Mouse (Mus musculus) A20 (cell line): ENCODE measurements around the gene Bpi.

ENCODE experiments used
- DNase-seq: peaks from one replicate; pipeline ENCODE4 v3.0.0-alpha.2; 2011; ENCODE audit warnings: low read depth, low spot score

Gene Bpi

DNA sequence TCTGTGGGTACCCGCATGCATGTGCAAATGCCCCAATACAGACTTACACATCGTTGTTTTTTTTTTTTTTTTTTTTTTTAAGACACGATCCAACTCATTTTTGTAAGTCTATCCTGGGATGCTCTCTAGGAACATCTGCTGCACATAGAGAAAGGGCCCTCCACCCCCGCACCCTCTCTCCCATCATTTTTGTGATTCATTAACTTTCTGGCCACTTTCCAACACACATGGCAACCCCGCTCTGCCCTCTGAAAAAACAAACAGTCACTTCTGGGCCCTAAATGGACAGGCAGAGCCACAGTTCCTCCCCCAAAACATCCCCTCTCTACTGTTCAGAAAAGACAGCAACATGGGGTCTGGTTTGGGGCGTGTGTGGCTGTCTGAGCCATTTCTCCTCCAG is 27.8 kb downstream of the Bpi start:
- no peak for DNase-seq

DNA sequence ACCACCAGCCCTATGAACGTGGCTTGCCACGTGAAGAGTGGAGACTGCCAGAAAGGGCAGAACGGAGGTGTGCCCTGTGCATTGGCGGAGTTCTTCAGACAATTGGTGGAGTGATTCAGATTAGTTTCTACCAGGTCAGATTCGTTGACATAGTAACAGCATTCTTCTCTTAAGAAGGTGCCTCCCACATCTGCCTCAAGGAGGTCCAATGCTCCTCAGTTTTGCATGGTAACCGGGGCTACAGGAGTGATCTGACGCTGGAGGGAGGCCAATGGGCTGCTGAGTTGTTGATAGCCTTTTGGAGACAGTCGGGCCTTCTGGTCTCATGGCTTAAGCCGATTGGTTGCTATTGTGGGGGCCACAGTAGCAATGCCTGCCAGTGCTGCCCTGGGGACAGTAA is 37.8 kb downstream of the Bpi start:
- no peak for DNase-seq

DNA sequence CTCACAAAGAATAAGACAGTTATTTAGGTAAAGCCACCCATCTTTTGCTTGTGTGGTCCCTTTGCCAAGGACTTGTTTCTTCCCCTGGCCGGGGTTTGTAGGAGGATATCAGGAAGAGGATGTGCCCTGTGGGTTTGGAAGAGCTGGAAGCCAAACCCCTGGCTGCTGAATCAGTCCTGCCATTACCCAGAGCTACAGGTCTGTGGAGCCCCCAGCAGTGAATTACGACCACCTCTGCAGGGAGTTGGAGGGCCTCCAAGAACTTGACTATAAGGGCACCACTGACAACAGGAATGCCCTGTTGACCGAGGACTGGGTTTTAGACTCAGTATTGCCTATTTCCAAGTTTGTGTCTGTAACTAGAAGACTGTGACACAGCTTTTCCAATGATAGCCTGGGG is 41.3 kb downstream of the Bpi start:
- no peak for DNase-seq

DNA sequence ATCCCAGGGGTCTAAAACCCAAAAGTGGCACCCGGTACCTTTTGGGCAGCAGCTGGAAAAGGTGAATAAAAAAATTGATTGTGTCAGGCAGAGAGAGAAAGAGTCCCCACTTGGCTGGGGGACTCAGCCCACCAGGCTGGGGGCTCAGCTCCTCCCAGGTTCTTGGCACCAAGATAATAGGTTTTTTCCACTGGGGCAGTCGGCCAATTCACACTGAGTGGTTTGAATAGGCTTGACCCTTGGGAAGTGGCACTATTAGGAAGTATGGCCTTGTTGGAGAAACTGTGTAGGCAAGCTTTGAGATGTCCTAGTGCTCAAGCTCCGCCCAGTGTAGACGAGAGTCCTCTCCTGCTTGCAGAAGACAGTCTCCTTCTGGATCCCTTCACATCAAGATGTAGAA is 41.8 kb downstream of the Bpi start:
- no peak for DNase-seq

DNA sequence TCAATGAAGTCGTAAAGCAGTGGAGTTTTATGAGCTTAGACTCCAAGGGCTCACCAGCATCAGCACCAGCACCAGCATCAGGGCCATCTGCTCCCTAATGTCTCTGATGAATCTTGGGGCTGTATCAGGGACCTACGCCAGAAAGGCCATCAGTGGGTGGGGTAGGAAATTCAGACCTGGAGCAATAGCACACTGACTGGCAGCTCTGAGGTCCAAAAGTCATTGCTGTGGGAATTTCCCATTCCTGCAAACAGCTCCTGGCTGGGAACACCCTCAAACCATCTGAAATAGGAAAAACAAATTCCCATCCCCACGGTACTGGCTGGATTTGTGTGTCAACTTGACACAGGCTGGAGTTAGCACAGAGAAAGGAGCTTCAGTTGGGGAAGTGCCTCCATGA is 44.9 kb downstream of the Bpi start:
- DNase-seq: no peak

DNA sequence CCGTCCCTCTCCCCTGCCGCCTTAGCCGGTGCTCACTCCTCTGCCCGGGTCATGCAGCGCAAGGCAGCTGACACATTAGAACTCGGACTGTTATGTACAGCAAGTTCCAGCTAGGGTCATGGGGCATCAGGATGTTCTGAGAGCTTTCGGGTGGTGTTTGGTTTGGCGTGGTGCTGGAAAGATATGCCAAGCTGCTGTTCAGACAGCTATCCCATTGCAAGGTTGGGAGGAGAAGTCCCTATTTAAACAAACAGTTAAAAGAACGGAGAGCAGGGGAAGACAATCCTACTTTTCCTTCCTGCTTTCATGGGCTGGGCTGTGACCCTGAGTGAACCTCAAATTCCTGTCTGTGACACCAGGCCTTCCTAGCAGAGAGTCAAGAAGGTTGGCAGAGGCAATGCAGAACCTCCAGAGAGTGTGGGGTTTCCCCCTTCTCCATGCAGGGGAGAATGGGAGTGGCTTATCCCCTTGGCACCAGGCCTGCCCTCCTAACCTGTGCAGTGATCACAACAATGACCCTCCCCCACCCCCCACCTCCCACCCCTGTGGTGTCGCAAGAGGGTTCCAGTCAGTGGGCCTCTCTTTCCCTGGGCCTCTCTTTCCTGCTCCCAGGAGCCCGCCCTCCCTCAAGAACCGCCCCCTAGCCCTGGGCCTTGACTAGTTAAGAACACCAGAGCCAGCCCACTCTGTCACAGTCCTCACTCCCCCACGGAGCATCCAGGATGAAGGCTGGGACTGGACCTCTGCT is 48.2 kb downstream of the Bpi start, which contains the start of gene Lbp:
Gene Lbp (plus strand): TSS at position 546 of the 748 bp plus-strand sequence.
- no peak for DNase-seq

DNA sequence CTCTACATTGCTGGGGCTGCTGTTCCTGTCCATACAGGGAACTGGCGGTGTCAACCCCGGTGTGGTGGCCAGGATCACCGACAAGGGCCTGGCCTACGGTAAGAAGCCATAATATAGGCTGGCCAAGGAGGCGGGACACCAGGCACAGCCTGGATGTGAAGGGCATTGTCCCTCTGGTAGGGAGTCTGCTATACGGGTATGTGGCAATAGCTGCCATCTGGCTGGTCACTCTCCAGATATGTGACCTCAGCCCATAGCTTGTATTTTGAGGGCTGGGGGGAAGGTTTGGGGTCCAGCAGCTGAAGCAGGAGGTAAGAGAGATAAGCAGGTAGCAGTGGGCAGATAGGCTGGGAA is 48.8 kb downstream of the Bpi start:
- DNase-seq: no peak

DNA sequence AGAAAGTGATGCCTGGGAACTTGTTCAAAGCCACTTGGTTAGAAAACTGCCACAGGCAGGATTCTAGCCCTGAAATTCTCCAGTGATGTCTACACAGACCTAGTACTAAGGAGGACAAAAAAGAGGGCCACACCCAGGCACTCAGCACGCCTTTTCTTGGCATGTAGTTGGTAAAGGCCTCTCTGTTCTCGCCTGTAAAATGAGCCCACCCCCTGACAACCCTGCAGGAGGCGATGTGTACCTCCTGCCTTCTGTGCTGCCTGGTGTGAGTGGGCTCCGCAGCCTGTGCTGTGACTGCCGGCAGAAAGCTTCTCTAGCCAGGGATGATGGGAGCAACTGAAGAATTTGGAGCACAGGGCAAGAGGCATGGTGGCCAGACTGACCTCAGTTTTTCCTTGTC is 50.4 kb downstream of the Bpi start:
- no peak for DNase-seq

DNA sequence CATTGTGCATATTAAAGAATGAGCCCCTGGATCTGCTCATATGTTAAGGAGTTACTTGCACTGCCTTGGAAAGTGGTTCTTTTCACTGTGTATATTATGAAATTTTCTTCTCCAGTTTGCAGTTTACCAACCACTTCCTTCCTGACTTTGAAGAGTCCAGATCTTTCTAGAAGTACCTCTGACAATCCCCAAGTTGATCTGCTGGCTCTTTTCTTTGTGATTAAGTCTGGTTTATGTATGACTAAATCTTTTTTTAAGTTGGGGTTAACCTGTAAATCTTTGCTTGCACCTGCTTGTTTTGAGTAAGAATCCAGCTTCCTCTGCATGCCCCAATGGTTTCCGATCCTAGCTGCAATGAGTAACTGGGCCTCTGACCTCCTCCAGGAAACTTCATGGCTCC is 55.2 kb downstream of the Bpi start:
- DNase-seq: no peak

DNA sequence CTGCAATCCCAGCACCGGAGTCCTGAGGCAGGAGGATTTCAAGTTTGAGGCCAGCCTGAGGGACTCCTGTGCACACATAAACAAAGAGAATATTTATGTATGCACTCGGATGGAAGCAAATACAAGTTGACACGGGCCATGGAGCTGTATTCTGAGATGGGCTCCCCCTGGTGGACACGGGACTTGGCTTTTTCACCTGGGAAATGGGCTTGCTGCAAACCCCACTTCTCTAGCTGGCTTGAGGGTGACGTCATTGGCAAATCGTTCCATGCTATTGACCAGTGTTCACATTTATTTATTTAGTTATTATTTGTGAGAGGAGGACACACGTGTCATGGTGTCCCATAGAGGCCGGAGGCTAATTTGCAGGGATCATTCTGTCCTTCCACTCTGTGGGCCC is 58.5 kb downstream of the Bpi start:
- peak; percentile 80 for DNase-seq

DNA sequence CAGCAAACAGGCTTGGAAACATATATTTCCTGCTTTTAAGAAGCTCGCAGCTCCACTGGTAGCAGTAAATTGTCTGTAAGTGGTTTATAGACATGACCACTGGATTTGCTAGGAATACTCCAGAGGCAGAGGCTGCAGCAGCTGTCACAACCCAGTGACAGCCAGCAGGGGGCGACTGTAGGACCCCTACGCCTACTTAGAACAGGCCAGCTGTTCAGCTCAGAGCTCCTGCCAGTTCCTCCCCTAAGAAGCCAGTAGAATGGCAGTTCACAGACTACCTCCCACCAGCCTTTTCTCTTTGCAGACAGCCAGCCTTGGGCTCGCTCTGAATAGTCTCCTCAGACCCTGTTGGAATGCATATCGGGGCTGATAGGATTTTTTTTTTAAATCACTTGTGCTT is 59.1 kb downstream of the Bpi start:
- peak; percentile 84 for DNase-seq

DNA sequence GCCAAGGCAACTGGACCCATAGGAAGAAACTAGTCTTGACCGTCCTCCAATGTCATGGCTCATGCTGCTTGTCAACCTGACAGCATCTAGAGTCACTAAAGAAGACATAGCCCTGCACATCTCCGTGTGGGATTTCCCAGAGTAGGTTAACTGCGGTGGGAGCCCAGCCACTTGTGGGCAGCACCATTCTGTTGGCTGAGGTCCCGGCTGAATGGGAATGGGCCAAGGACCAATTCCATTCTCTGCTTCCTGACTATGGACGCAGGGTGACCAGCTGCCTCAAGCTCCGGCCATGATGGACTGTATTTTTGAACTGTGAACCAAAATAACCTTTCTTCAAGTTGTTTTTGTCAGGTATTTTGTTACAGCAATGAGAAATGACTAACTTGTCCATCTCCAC is 63.7 kb downstream of the Bpi start:
- DNase-seq: no peak

DNA sequence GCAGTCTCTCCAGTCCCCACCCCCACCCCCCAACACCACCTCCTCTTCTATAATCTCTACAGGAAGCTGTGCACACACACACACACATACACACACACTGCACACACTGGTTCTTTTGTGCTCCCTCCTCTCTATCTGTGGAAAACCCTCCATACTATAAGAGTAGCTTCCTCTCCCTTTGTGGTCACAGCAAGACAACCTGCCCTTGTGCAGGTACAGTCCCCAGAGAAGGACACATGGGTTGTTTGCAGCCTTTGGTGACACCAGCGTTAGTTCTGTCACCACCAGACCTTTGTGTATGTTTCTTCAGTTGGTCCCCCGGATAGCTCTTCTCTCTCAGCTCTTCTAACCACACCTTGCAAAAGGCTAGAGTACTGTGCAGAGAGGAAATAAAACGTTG is 65.0 kb downstream of the Bpi start:
- no peak for DNase-seq

DNA sequence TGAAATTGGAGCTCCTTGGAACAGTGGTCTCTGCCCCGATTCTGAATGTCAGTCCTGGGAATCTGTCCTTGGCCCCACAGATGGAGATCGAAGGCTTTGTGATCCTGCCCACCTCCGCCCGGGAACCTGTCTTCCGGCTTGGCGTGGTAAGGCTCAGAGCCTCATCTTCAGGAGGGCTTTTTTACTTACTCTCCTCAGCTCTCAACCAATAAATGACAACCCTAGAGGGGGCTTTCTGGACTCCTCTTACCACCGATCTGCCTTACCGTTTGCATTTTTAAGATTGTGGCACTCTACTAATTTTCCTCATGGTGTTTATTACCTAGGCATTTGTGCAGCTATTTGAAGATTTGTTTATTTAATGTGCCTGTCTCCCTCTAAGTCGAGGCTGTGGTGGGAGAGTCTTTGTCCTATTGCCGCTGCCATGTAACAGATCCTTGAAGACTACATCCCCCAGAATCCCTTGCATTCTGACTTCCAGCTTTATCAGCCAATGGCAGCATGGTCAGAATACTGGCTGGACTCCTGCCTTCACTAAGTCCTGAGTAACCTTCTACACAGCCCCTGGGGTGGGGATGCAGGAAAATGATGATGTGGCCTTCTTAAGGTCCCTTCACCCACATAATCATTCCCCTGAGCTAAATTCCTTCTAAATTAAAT is 66.8 kb downstream of the Bpi start:
- no peak for DNase-seq

DNA sequence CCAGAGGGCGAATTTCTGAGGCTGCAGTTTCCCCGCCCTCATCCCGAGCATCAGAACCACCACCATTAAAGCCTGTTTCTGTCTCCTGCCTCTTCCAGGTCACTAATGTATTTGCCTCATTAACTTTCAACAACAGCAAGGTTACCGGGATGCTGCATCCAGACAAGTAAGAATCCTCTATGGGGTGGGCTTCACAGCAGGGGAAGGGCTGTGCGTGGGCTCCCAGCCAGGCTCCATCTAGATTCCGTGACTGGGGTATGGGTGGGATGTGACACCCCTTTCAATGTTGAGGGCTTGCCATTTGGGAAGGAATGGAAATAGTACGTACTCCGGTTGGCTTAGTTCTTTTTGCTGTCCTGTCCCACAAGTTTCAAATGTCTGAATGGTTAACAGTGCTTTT is 67.7 kb downstream of the Bpi start:
- no peak for DNase-seq
